Mouse (Mus musculus): ENCODE data around the gene Rnf114. TPM values are rescaled to one million over a fixed set of nuclear protein-coding genes. Genes with fewer than 3 reads are reported as not detected.

Gene Rnf114
- 10 to 100 TPM; 37.5 to 45.6 TPM for total RNA-seq (2021)
- long read RNA-seq, experiment 1, transcript Rnf114-203 (5 exons, 1,985 nt): minor isoform, 8 of 75 reads
- long read RNA-seq, experiment 1, transcript Rnf114-201 (6 exons, 2,502 nt): major isoform, 35 of 75 reads
- long read RNA-seq, experiment 1, partial matches to known transcripts: 19 of 75 reads
- long read RNA-seq, experiment 1, other reads (novel, unspliced or antisense): 13 of 75 reads
- long read RNA-seq, experiment 2, transcript Rnf114-203 (5 exons, 1,985 nt): minor isoform, 5 of 62 reads
- long read RNA-seq, experiment 2, transcript Rnf114-201 (6 exons, 2,502 nt): major isoform, 33 of 62 reads
- long read RNA-seq, experiment 2, partial matches to known transcripts: 13 of 62 reads
- long read RNA-seq, experiment 2, other reads (novel, unspliced or antisense): 11 of 62 reads

GRCm38 (mm10) chr2:167491757-167492708 lies at the start of gene Rnf114:
Gene Rnf114 (plus strand): TSS chr2:167492645.
- no peak for DNase-seq (ENCODE audit: low spot score)

GRCm38 (mm10) chr2:167443411-167444193 lies 48.8 kb upstream of the Rnf114 start:
- no peak for DNase-seq (ENCODE audit: low spot score)

- no peak for DNase-seq (ENCODE audit: low spot score)
These were observed 46.3 kb upstream of the Rnf114 start for GRCm38 (mm10) chr2:167445911-167446780.

- DNase-seq (ENCODE audit: low spot score): no peak
These were observed 45.2 kb upstream of the Rnf114 start for GRCm38 (mm10) chr2:167447207-167447606.

GRCm38 (mm10) chr2:167447629-167448028 lies 44.8 kb upstream of the Rnf114 start:
- no peak for DNase-seq (ENCODE audit: low spot score)

- no peak for DNase-seq (ENCODE audit: low spot score)
These were observed 42.8 kb upstream of the Rnf114 start for GRCm38 (mm10) chr2:167449331-167450275.

GRCm38 (mm10) chr2:167450647-167451046 lies 41.8 kb upstream of the Rnf114 start:
- DNase-seq (ENCODE audit: low spot score): no peak

GRCm38 (mm10) chr2:167453814-167454213 lies 38.6 kb upstream of the Rnf114 start:
- no peak for DNase-seq (ENCODE audit: low spot score)

- peak; percentile 52 for DNase-seq (ENCODE audit: low spot score)
These were observed 36.0 kb upstream of the Rnf114 start for GRCm38 (mm10) chr2:167456361-167457020.

GRCm38 (mm10) chr2:167457213-167457612 lies 35.2 kb upstream of the Rnf114 start:
- DNase-seq (ENCODE audit: low spot score): peak; percentile 54

- peak; percentile 26 for DNase-seq (ENCODE audit: low spot score)
These were observed 33.9 kb upstream of the Rnf114 start for GRCm38 (mm10) chr2:167458548-167458947.

GRCm38 (mm10) chr2:167459071-167459865 lies 33.2 kb upstream of the Rnf114 start:
- DNase-seq (ENCODE audit: low spot score): no peak

GRCm38 (mm10) chr2:167462954-167463353 lies 29.5 kb upstream of the Rnf114 start:
- DNase-seq (ENCODE audit: low spot score): peak; percentile 75

GRCm38 (mm10) chr2:167463802-167464201 lies 28.6 kb upstream of the Rnf114 start:
- DNase-seq (ENCODE audit: low spot score): no peak

GRCm38 (mm10) chr2:167465951-167466350 lies 26.5 kb upstream of the Rnf114 start:
- DNase-seq (ENCODE audit: low spot score): peak; percentile 54

- DNase-seq (ENCODE audit: low spot score): no peak
These were observed 25.2 kb upstream of the Rnf114 start for GRCm38 (mm10) chr2:167467214-167467613.

GRCm38 (mm10) chr2:167468444-167468843 lies 24.0 kb upstream of the Rnf114 start:
- no peak for DNase-seq (ENCODE audit: low spot score)

GRCm38 (mm10) chr2:167470611-167471010 lies 21.8 kb upstream of the Rnf114 start:
- DNase-seq (ENCODE audit: low spot score): no peak

Data from gastrocnemius, adult 18-20 months (tissue).